Mouse (Mus musculus) lung, adult 2 months (tissue): ENCODE data around the gene Crmp1. TPM values are rescaled to one million over a fixed set of nuclear protein-coding genes. Genes with fewer than 3 reads are reported as not detected.

ENCODE experiments used
- DNase-seq: peaks from one replicate; pipeline ENCODE4 v3.0.0; 2022
- H3K4me1 ChIP-seq: fragments of 200-500 bp; 2 replicates; pipeline ENCODE4 v1.6.1; 2011; ENCODE audit warnings: low read length; ENCODE audit not compliant: control insufficient read depth, insufficient read depth
- H3K4me3 ChIP-seq: fragments of 200-500 bp; replicated peaks from 2 replicates; pipeline ENCODE3; 2011; ENCODE audit warnings: low read depth, mild to moderate bottlenecking, control low read depth, low read length; ENCODE audit errors: extremely low read depth
- CTCF ChIP-seq: fragments of 200-500 bp; IDR thresholded peaks from 2 replicates; pipeline ENCODE4 v1.5.1; 2011; ENCODE audit warnings: mild to moderate bottlenecking, low read length, control low read depth; ENCODE audit not compliant: insufficient read depth
- POLR2A ChIP-seq: fragments of 200-500 bp; IDR thresholded peaks from 2 replicates; pipeline ENCODE4 v1.6.1; 2011; ENCODE audit warnings: low read depth, mild to moderate bottlenecking, control low read depth, low read length, borderline replicate concordance; ENCODE audit errors: extremely low read depth
- WGBS: fragments of 180-500 bp; shearing (Covaris S2); methylation state at CpG from one replicate; pipeline ENCODE4 v1.1.7; 2018; 5-methylcytosine and 5-hydroxymethylcytosine counted together
- polyA plus RNA-seq: library from polyadenylated mRNA; depleted of rRNA; stranded (reverse); fragments of >200 nt; gene quantifications from 2 replicates; pipeline ENCODE4 v1.2.3, GENCODE M21; 2012

The Crmp1 gene
- polyA plus RNA-seq, 1 experiment = 0.50 TPM

- H3K4me1 ChIP-seq = no peaks in the 10 kb centered on the region
- no peak for DNase-seq
- WGBS = 43% methylated on average over 5 of the region's 5 CpGs
- TF ChIP-seq CTCF = no peak
- TF ChIP-seq POLR2A = no peak
- no peak overlapping the region for H3K4me3 ChIP-seq
These were observed 15.5 kb downstream of the Crmp1 start for GRCm38 (mm10) chr5:37257243-37257642.

GRCm38 (mm10) chr5:37261734-37262133 lies 20.0 kb downstream of the Crmp1 start:
- TF ChIP-seq CTCF (no peak), POLR2A (no peak)
- DNase-seq = no peak
- H3K4me3 ChIP-seq = no peak overlapping the region
- no peaks in the 10 kb centered on the region for H3K4me1 ChIP-seq
- WGBS = 78% methylated on average over 5 of the region's 5 CpGs

GRCm38 (mm10) chr5:37263816-37264215 lies 22.1 kb downstream of the Crmp1 start:
- H3K4me3 ChIP-seq = no peak overlapping the region
- no peak for TF ChIP-seq CTCF
- TF ChIP-seq POLR2A = no peak
- 66% methylated on average over 6 of the region's 6 CpGs for WGBS
- no peak for DNase-seq
- H3K4me1 ChIP-seq = no peaks in the 10 kb centered on the region

- WGBS = 81% methylated on average over 11 of the region's 11 CpGs
- TF ChIP-seq POLR2A (no peak), CTCF (no peak)
- no peak overlapping the region for H3K4me3 ChIP-seq
- H3K4me1 ChIP-seq = no peaks in the 10 kb centered on the region
- DNase-seq = no peak
These were observed 39.3 kb downstream of the Crmp1 start for GRCm38 (mm10) chr5:37281021-37281420.

- WGBS = 57% methylated on average over 3 of the region's 3 CpGs
- peak; percentile 14 for DNase-seq
- Histone ChIP-seq H3K4me1 (no peaks in the 10 kb centered on the region), H3K4me3 (no peak overlapping the region)
- TF ChIP-seq CTCF (peak; percentile 67), POLR2A (no peak)
These were observed 46.6 kb downstream of the Crmp1 start for GRCm38 (mm10) chr5:37288374-37288773.

- H3K4me1 ChIP-seq = no peaks in the 10 kb centered on the region
- no peak overlapping the region for H3K4me3 ChIP-seq
- peak; percentile 89 for TF ChIP-seq CTCF
- no peak for TF ChIP-seq POLR2A
- peak; percentile 8 for DNase-seq
- 11% methylated on average over 3 of the region's 3 CpGs for WGBS
These were observed 47.5 kb downstream of the Crmp1 start for GRCm38 (mm10) chr5:37289236-37289635.

GRCm38 (mm10) chr5:37290983-37291382 lies 49.2 kb downstream of the Crmp1 start:
- H3K4me3 ChIP-seq = no peak overlapping the region
- no peak for DNase-seq
- WGBS = 61% methylated on average over 9 of the region's 9 CpGs
- no peaks in the 10 kb centered on the region for H3K4me1 ChIP-seq
- TF ChIP-seq POLR2A (no peak), CTCF (no peak)

- H3K4me1 ChIP-seq = no peaks in the 10 kb centered on the region
- DNase-seq = no peak
- no peak overlapping the region for H3K4me3 ChIP-seq
- 44% methylated on average over 10 of the region's 10 CpGs for WGBS
- TF ChIP-seq CTCF (no peak), POLR2A (no peak)
These were observed 55.0 kb downstream of the Crmp1 start for GRCm38 (mm10) chr5:37296717-37297116.

GRCm38 (mm10) chr5:37298370-37298769 lies 56.6 kb downstream of the Crmp1 start:
- DNase-seq = peak; percentile 13
- Histone ChIP-seq H3K4me3 (no peak overlapping the region), H3K4me1 (no peaks in the 10 kb centered on the region)
- peak; percentile 87 for TF ChIP-seq CTCF
- TF ChIP-seq POLR2A = no peak
- WGBS = 20% methylated on average over 7 of the region's 7 CpGs

GRCm38 (mm10) chr5:37310026-37310425 lies 68.3 kb downstream of the Crmp1 start:
- no peaks in the 10 kb centered on the region for H3K4me1 ChIP-seq
- H3K4me3 ChIP-seq = no peak overlapping the region
- no peak for DNase-seq
- TF ChIP-seq POLR2A = no peak
- no peak for TF ChIP-seq CTCF
- WGBS = 83% methylated on average over 9 of the region's 9 CpGs
